Mouse (Mus musculus) left cerebral cortex, postnatal 14 days (tissue): Measurements from ENCODE around the gene Slc25a13. TPM values are rescaled to one million over a fixed set of nuclear protein-coding genes. Genes with fewer than 3 reads are reported as not detected.

Experiments
- DNase-seq, 2 experiments: peaks; one replicate each; pipeline ENCODE4 v3.0.0; 2021 to 2022; ENCODE audit warnings: low spot score in 2 of 2, mixed read lengths in 1 of 2
- intact Hi-C: fragments of 180-260 bp; cut with DNase I; formaldehyde crosslinking; loops from one replicate; pipeline ENCODE4 v1.15.1; 2025
- total RNA-seq, 2 experiments: library from RNA; stranded (reverse); gene quantifications; 2 replicates each; pipeline ENCODE4 v1.2.3; 2021

The Slc25a13 gene
- total RNA-seq, 2 experiments from 2014 or later = 1.6 to 1.9 TPM

DNA sequence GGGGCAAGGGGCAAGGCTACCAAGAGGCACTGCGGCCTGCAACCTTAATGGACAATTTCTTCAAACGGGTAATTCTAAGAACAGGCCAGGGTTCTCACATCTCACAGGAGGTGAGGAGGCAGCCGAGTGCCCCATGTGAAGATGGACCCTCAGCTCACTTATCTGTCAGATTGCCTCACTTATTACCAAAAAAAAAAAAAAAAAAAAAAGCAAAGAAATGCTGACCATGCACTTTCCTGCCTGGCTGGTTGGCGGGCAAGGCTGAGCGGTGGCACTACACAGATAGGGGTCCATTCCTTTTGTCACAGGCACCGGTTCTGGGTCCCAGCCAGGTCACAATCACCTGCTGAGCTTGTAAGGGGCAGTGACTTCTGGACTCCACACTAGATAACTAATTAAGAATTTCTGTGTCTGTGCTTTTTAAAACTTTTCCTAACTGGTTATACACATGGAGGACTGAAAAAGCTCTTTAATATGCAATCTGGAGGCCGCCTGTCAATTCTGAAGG, 141.0 kb downstream of the Slc25a13 start:
- intact Hi-C loops = no loop called here
- no peak for DNase-seq

DNA sequence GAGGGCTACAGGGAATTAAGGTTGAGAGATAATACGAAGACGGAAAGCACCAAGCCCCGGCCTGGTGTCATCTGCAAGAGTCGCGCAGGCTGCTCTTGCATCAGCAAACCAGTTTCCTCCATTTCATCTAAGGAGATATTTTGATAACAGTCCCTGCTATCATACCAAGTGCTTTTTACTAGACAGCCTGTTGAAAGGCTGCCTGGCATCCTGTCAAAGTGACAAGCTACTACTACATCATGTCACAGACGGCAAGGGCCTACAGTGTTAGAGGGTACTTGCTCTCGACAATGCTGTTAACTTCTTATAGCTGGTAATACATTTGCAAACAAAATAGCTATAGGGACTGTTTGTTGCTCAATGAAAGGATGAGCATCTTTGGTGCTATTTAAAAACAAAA, 145.9 kb downstream of the Slc25a13 start:
- intact Hi-C loops = no loop called here
- DNase-seq = no peak

DNA sequence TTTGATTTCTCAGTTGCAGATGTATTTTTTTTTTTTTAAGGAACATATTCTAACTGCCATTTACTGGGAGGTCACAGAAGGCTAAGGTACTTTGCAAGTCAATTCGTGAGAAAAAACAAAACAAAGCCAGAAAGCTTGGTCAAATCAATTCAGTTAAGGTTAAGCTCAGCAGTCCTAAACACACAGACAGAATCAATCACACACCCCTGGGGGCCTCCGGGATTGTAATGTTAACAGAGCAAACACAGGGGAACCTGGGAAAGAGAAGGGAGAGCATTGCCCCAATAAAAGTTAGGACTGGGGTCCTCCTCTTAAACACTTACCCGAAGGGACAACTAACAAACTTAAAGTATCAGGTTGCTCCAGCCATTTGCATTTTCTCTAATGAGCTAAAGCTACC, 147.0 kb downstream of the Slc25a13 start:
- intact Hi-C loops = no loop called here

DNA sequence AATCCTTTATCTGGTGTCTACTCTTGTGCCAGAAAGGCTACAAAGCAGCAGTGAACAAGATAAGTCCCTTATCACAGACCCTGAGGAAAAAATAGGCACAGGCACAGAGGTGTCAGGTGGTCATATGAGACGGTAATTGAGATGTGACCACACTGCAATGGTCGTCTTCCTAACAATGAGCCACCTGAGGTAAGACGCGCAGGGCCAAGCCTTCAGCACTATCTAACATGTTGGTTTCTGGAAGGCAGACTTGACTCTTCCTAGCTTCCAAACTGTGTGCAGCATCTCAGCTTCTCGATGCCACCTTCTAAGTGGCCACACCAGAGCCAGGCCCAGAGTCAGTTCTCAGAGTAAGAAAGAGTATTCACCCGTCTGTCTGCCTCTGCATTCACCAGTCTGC, 149.8 kb downstream of the Slc25a13 start:
- DNase-seq = no peak
- intact Hi-C loops = no loop called here

More for the DNA sequence above, 147.0 kb downstream of the Slc25a13 start:
- no peak for DNase-seq

DNA sequence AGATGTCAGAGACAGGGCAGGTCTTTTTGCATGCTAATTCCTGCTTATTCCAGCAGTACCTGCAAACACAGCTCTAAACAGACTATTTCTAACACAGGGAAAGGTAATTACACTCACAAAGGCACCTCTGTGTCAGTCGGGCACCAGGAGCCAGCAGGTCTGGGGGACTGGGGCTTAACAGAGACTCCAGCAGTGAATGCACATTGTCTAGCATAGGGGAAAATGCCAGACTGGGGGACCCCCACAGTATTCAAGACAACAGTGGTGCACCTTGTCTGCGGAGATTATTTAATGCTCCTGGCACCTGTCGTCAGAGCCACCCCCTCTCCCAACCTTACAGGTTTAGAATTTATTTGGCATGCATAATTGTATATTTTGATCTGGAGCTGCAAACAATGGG, 158.4 kb downstream of the Slc25a13 start:
- no peak for DNase-seq

DNA sequence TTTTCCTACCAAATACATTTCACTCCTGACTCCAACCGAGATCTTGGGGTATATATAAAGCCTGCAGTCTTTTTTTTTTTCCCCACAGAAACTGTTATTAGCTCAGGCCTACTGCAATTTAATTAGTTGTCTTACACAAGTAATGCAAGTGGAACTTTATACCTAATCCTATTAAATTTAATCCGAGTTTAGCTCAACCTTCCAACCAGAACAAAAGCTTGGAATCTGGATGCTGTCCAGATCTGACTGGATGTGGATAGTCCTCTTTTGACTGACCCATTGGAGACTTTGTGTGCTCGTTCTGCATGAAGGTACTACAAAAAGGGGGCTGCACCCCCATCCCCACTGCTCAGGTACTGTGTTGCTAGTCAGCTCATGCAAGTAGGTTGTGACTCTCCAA, 163.0 kb downstream of the Slc25a13 start:
- intact Hi-C loops = no loop called here
- no peak for DNase-seq

More for the DNA sequence above, 158.4 kb downstream of the Slc25a13 start:
- intact Hi-C loops = no loop called here

DNA sequence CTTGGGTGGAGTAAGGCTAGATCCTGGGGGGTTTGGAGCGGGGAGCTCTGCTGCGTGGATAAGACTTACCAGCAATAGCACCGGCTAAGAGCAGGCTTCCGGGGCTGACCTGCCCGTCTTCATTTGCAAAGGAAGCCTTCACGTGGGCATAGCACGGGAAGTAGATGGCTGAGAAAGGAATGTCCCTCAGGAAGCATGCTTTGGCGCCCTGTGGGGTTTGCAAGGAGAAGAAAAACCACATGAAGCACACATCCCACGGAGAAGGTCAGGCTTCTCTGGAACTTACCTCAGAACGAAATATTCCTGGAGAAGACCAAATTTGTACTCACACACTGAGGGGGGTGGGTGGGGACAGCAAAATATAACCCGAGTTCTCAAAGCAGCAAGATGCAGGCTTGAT, 164.3 kb downstream of the Slc25a13 start:
- intact Hi-C loops = no loop called here
- no peak for DNase-seq

DNA sequence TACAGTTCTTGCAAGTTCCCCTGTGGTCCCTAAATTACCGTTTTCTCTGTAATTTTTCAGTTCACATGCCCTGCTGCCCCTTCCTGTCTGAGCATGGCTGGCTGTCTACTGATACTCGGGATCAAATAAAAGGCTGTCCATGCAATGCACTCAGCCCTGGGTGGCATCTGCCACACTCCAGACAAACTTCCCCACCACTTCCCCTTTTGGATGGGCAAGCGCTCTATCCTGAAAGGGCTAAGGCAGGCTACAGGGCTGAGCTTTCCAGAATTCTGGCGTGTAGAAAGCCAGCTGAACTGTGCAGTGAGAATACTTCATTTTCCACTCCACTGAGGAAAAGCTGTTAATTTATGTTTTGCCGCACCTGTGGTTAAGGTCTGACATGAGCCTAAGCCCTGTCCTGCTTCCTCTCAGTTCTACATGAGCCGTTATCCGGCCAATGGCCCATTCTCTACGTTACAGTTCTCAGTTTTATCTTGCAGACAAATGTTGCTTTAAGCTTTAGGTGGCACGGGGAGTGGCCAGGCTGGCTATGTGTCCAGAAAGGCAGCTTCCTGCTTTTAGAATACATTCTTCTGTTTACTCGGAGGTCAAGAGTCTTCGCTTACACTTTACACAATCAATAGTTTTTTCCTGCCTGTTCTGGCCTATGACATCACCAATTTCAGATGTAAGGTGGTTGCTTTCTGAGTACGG, 170.1 kb downstream of the Slc25a13 start:
- DNase-seq = no peak
- intact Hi-C loops = no loop called here

DNA sequence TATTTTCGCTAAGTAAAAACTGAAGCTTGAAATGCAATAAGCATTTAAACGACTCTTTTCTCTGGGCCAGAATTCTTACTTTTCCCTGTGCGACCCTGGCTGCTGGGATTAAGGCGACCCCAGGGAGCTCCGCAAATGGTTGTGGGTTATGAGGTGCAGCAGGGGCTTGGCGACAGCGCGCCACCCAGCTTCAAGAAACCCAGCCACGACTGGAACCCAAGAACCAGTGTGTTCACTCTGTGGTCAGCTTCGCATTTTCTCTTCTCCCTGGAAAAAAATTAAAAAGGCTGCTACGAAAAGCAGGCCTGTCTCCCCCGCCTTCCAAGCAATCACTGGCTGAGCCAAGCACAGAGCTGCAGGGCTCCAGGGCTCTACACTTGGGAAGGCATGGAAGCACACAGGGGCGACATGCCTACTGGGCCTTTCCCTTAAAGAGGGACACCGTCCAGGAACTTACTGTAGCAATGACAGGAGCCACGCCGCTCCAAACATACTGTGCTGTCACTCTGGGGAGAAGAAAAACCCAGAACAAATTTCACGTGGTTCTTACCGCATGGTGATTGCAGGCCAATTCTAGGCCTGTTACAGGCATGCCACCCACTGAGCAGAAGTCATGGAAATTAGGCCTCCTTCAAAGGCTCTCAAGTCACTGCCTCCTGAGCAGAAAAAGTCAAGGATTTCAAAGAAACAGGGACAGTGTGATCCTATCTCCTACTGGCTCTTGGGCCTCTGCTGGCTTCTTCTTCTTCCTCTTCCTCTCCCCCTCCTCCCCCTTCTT, 178.0 kb downstream of the Slc25a13 start:
- intact Hi-C loops = no loop called here
- no peak for DNase-seq

DNA sequence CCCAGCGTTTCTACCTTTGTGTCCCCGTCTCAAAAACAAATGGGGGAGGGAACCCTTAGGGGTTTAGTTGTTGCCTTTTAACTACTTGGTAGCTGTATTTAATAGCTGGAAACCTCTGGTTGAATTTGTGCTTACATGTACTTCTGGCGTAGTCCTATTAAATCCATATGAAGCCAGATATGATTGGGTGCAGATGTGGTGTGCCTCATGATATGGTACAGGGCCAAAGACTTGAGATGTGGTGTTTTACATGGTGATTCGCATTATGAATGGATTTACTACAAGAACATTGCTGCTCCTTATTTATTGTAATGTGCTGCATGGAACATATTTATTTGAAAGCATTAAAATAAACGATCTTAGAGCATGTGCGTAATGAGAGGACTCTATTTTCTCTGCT, 189.3 kb downstream of the Slc25a13 start:
- intact Hi-C loops = no loop called here
- DNase-seq = no peak

DNA sequence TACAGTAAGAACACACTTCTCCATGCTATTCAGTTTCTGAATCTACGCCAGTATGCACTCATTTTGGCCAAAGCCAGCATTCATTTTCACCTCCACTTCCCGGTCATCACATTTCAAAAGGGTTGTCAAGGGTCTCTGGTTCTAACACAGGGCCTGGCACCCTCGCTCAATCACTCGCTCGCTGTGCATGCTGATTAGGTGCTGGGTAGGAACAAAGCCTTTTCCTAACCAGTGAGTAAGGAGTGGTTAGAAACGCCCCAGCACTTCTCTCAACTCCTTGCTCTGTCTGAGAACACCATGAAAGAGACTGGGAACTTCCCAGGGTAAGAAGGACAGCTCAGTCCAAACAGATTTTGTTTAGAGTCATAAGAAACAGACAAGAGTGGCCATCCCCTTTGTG, 193.0 kb downstream of the Slc25a13 start:
- no peak for DNase-seq
- intact Hi-C loops = no loop called here

DNA sequence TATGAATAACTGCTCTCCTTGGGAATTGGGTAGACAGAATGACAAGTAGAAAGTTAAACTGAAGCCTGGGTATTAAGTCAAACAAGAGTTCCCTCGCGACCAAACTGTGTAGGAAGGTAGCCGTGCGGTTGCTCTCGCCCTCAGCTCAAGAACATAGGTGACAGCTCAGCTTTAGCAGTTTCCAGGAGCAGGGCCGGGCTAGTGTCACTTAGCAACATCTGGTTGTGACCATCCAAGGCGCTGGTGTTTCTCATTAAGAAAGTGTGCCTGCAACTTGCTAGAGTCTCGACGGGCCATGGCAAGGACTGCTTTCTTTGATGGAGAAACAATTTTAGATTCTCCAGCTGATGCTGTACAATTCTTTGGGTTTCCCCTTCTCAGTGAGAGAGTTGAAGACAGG, 200.0 kb downstream of the Slc25a13 start:
- no peak for DNase-seq
- intact Hi-C loops = no loop called here

DNA sequence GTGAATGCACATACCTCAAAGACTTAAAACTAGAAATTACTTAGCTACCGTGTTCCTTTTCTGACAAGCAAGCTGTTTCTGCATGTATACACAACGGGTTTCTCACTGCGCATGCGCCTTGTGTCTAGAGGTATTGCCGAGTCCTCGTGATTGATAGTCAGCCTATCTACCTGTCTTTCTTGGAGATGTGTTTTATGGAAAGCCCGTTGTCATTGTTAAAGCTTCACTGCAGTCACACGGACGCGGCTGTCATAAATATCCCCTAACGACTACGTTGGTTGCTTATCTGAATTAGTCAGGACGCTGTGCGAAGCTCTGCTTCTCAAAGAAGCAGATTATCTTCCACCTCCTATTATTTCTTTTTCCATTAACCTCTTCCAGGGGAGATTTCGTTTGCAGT, 201.4 kb downstream of the Slc25a13 start:
- intact Hi-C loops = no loop called here
- peak; percentile 37 to 42 for DNase-seq

DNA sequence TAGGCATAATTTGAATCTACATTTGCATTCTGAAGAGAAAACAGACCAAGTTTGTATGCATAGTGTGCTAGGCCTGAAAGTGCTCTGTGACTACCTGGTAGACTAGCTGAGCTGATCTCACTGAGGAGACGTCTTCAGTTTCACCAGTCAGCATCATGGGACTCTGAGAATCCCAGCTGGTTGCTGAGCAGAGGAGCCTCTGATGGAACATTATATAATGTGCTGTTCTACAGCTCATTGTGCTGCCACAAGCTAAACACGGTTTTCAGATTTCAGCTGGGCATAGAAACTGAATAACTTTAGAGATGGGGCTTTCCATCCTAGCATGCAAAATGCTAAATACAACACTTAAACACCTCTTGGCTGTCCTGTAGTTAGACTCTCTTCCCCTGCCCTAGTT, 205.6 kb downstream of the Slc25a13 start:
- peak; percentile 21 to 42 for DNase-seq
- intact Hi-C loops = no loop called here

DNA sequence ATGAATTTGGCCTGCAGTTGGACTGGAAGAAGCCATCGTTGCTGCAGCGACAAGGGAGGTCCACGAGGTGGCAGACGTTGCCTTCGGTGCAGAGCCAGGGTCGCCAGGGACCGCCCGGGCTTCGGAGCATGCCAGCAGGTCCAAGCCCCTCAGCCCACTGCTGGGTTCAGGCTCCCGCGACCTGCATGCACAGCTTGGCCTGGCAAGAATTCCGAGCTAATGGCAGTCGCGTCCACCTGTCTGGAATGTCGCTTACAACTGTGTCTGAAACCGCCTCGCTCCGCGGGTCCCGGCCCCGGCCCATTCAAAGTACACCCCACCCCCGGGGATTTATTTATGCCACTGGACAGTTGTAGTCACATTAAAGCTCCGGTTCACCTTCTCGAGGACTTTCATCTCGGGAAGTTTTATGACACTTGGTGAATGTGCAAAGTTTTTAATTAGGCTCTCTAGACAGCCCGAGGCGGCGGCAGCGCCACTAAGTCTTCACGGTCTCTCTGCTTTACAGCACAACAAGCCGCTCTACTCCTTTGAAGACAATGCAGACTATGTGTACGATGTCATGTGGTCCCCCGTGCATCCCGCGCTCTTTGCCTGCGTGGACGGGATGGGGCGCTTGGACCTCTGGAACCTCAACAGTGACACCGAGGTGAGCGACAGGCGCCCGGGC, 211.1 kb downstream of the Slc25a13 start:
- peak; percentile 71 to 85 for DNase-seq

DNA sequence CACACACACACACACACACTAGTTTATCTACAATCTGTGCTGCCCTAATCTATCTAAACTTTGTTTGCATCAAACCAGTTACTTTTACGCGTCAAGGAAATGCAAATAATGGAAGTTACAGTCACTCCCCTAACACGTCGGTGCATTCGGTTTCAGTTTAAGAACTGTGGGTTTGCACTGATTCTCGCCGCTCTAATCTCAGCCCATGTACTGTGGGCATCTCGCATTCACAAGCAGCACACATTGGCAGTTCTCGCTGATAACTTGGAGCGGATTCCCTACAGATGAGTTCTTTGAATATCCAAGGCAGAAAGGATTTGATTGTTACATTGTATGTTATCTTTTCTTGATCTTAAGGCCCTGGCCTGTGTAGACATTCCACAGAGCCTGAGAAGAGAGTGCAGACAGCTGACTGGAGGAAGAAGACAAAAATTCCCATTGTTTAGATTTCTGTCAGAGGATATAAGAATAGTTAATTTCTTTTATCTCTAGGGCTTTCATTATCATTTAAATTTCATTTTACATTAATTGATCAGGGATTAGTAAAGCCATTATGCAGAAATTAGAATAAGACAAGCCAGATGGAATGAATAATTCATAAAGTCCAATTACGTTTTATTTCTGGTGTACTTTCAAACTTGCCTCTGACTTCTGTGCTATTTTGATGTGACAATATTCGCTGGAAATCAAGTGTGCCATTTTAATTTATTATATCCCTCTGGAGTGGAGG, 212.1 kb downstream of the Slc25a13 start:
- no peak for DNase-seq
- intact Hi-C loops = loop anchor here (5.0 kb wide), 1 partner anchor 143 kb away; no protein-coding TSS in a partner anchor

More for the DNA sequence above, 211.1 kb downstream of the Slc25a13 start:
- intact Hi-C loops = loop anchor here (2.0 to 5.0 kb wide), 2 partner anchors 144 to 879 kb away; no protein-coding TSS in a partner anchor

DNA sequence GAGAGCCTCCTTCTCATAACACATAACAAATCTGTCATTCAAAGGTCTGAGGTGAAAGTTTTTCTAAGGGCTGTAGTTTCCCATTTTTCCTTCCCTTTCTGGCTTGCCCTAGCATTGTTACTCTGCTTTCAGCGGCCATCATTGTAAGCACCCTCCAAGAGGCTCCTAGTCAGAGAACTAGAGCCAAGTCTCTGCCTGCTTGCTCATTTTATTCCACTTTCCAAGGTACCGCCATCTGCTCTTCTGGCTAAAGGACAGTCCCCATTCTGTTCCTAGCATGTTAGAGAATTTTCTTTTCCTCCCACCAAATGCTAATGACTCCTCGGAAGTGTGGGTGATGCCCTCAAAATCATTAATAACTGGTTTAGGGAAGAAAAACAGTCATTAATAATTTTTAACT, 214.9 kb downstream of the Slc25a13 start:
- DNase-seq = no peak
- intact Hi-C loops = no loop called here

DNA sequence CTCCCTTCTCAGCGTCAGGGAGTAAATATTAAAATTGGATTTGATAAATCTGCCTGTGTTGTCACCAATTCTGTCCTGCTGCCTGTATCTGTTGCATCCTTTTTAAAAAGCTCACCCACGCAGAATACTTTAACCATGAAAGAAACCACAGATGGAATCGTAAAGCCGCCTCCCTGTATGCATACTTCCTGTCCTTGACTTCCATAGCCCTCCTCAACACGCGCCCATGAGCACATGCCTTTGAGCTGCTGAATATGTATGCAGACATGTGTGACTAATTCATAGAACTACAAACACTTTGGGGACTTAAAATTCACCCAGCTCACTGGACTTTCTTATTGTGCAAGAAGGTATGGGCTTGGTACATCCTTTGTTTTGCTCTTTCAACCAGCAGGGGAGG, 219.4 kb downstream of the Slc25a13 start:
- intact Hi-C loops = no loop called here
- peak in 1 of 2 experiments; percentile 35 for DNase-seq

DNA sequence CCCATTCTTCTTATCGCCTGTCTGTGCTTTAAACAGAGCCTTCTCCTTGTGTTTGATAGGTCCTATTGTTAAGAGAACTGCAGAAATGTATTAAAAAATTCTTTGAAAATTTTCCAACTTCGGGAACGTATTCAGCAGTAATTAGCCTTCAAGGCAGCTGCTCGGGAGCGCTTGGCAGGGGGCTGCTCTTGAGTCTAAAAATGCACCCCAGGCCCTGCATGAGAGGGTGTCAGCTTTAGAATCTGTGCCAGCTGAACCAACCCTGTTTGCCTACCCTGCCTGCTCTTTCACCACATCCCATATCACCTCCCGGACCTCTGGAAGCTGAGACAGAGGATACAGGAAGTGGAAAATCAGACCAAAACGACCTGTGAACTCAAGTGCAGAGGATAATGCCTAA, 223.9 kb downstream of the Slc25a13 start:
- intact Hi-C loops = loop anchor here (5.0 kb wide), 1 partner anchor 136 kb away; no protein-coding TSS in a partner anchor
- DNase-seq = peak in 1 of 2 experiments; percentile 15
